Mouse (Mus musculus): ENCODE measurements around the gene Clec4e.
"Not testable (repeated sequence)": the region's sequence is repeated elsewhere in the genome, so short reads cannot be mapped to it uniquely, and the experiment has no call there.

The Clec4e gene

DNA sequence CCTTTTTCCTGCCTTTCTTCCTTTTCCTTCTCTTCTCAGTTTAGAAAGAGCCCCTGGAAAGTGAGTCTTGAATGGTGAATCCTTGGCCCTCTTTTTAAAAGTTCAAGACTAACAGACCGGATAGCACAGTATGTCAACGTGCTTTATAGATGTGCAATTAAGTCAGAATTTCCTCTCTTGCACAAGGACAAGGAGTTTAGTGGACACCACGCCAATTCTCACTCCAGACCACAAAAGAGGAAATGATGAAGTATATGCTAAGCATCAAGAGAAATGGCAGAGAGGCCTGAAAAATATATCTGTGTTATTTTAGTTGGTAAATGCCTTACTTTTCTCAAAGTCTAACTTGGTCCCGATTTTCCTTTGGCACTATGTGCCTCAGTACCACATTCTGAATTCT is at the start of gene Clec4e:
Gene Clec4e, minus strand, starts transcription at position 118 of the 400 bp plus-strand sequence.
- no peak for DNase-seq

DNA sequence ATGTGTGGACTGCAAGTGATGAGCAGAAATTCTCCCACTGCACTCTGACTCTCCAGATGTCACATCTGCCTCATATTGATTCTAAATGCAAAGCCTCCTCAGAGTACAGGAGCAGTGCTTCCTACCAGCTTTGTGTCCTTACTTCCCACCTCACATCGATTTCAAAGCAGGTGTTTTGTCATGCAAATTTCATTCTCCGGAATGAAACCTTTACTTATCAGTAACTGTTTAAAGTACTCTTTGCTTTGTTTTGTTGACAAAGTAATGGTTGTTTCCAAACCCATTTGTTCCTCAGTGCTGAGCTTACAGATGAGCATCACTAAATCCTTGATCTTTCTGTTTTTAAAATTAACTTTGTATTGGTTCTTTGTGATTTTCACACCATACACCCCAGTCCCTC is 42.8 kb upstream of the Clec4e start:
- DNase-seq: no peak

DNA sequence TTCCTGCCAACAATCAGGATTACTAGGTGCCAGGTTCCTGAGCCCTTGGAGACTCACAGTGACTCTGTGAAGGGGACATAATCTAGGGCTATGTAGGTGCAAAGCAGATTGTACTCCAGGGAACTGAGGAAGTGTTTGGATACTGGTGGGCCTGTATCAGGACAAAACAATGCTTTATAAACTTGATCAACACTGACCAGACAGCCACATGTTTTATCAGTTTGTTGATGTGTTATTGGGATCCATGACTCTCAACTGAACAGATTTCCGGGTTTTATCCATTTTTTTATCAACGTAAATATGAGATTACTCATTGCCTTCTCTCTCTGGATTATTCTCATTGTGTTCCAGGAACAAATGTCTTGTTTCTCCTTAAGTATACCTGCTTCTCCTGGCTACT is 18.4 kb upstream of the Clec4e start, which contains the start of gene Vmn2r19:
Gene Vmn2r19, plus strand, starts transcription at position 301 of the 400 bp plus-strand sequence.
- DNase-seq: no peak

- not testable (repeated sequence) for DNase-seq
These were observed 16.6 kb upstream of the Clec4e start for GRCm38 (mm10) chr6:123306315-123306714.

GRCm38 (mm10) chr6:123296687-123297086 is 7.0 kb upstream of the Clec4e start:
- no peak for DNase-seq

DNA sequence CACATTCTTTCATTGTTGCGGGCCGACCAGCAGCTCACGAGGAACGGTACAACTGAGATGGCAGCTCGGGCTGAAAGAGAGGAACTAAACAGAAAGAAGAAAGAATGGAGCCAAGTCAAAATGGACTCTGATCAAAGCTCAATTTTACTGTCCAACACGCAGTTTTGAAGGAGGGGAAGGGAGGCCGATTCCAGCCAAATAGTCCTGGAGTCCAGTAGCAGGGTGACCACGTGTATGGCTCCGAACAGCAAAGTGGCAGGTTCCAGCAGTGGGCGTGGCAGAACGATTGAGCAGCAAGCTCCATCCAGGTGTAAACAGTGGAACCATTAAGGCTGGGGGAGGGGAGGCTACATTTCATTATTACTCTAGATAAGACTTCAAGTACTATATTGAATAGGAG is 3.8 kb upstream of the Clec4e start:
- DNase-seq: not testable (repeated sequence)

DNA sequence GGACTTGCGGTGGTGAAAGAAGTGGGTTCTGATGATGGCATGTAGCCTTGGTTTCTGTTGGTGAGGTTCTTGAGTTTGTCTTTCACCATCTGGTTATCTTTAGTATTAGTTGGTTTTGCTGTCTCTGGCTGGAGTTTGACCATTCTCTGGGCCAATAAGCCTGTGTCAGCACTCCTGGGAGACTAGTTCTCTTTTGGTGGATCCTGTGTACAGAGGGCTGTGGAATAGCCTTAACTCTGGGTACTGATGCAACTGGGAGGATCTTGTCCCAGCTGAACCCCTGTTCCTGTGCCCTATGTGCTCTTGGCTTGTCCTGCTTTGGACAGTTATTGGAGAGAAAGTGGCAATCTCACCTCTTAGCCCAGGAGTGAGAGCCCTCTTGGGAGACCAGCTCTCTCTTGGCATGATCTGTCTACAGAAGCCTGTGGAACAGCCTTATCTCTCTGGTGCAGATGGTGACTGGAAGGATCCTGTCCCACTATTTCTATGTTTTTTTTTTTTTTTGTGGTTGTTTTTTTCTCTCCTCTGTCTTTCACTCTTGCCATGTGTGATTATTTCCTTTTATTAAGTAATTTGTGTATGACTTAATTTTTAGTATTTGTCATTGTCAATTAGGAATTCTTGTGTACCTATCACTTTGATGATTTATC is 3.2 kb upstream of the Clec4e start:
- DNase-seq: no peak

- DNase-seq: no peak
These were observed 739 bp downstream of the Clec4e start for GRCm38 (mm10) chr6:123288931-123289330.

GRCm38 (mm10) chr6:123286311-123286710 is 3.4 kb downstream of the Clec4e start:
- DNase-seq: no peak

DNA sequence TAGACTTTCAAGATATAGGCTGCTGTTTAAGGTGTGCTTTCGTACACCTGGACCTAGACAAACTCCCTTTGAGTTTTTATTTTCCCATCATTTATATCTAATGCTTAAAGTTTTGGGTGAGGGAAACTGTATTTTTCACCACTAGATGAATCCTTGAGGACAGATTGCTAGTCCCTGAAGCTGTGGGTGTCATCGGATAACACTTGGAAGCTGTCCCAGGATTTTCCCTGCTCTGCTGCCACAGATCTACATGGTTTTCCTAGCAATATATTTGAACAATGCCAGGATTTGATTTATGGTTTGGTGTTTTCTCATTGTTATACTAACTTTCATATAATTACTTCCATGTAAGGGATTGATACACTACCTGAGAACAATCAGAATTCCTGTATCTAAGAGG is 10.2 kb downstream of the Clec4e start:
- DNase-seq: no peak

- DNase-seq: no peak
These were observed 22.7 kb downstream of the Clec4e start for GRCm38 (mm10) chr6:123266945-123267344.

- DNase-seq: no peak
These were observed 23.9 kb downstream of the Clec4e start for GRCm38 (mm10) chr6:123265809-123266208.

DNA sequence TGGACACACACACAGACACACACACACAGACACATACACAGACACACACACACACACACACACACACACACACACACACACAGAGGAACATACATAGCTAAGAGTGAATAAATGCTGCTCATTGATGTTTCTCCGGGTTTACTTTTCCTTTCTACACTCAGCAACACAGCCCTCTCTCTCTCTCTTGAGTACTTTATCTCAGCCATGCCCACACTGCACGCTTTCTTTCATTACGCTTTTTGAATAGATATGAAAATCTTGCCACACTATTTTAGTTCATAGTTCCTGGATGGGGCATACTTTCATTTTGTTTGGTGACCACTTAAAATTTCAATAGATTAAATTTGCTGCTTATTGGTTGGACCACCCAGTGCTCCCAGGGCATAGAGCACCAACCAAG is 25.5 kb downstream of the Clec4e start:
- DNase-seq: no peak

GRCm38 (mm10) chr6:123261555-123262161 is 28.0 kb downstream of the Clec4e start, which contains the start of gene Clec4d:
Gene Clec4d, plus strand, starts transcription at chr6:123262111.
- no peak for DNase-seq

GRCm38 (mm10) chr6:123260868-123261267 is 28.8 kb downstream of the Clec4e start:
- no peak for DNase-seq

GRCm38 (mm10) chr6:123259889-123260603 is 29.6 kb downstream of the Clec4e start:
- no peak for DNase-seq

DNA sequence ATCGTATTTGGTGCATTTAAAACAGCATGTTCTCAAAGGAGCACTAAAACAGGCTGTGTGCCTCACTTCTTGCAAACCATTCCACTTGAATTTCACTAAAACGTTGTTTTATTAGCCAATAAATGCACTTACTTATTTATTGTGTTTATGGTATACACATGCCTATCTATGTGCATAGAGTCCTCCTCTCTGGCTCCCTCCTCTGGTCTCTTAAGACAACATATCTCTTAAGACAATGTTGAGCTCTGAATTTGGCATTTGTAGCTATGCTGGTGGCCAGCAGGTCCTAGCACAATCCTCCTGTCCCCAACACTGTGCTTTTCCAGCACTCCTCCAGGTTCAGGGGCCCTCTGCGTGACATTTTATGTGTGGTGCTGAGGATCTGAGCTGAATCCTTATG is 30.7 kb downstream of the Clec4e start:
- no peak for DNase-seq

- no peak for DNase-seq
These were observed 36.9 kb downstream of the Clec4e start for GRCm38 (mm10) chr6:123252735-123253134.

- DNase-seq: not testable (repeated sequence)
These were observed 40.8 kb downstream of the Clec4e start for GRCm38 (mm10) chr6:123248862-123249261.

GRCm38 (mm10) chr6:123244201-123244600 is 45.5 kb downstream of the Clec4e start:
- DNase-seq: no peak

GRCm38 (mm10) chr6:123237582-123237981 is 52.1 kb downstream of the Clec4e start:
- DNase-seq: no peak

All from kidney, postnatal 36 days (tissue).